Mouse (Mus musculus) ovary, postnatal 14 days (tissue): ENCODE data around the gene Hist2h2ac.
A peak's percentile ranks its signal among the peaks of the same experiment; 100 is the strongest.
"Not testable (repeated sequence)": the region's sequence is repeated elsewhere in the genome, so short reads cannot be mapped to it uniquely, and the experiment has no call there.

Experiments used
- DNase-seq: peaks from one replicate; pipeline ENCODE4 v3.0.0; 2022; ENCODE audit warnings: low spot score

The Hist2h2ac gene

GRCm38 (mm10) chr3:96248141-96249033, 27.7 kb upstream of the Hist2h2ac start:
- DNase-seq: no peak

DNA sequence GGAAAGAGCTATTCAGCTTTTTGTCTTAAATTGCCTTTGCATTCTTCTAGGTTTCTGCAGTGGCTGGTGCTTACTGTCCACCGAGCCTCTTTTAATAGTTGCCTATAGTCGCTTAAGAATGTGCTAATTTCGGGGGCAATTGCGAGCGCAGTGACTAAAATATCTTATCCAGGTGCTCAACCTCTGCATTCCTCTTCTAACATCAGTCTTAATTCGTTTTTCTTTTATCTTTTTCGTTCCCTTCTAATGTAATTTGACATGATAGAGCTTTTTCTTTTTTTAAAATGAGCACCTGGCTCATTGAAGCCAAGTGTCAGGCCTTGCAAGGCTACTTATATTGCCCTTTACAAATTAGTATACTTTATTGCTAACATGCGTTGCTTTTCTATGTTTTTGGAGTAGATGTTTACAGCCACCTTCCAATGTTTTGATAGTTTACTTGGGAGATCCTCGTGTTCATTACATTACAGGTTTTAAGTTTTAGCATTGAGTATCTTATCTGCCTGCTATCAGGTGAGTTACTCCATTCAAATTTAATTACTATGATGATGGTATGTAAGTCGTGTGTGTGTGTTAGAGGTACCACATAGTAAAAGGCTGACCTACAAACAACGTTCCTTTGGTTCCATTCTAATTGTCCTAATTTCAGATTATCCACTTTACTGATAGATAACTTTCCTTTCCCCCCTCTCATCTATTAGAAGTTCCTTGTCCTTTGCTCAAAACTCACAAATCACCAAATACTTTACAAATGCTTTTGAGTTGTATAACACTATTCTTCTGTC, 26.9 kb upstream of the Hist2h2ac start:
- DNase-seq: no peak

GRCm38 (mm10) chr3:96246427-96246856, 25.8 kb upstream of the Hist2h2ac start, which contains the start of gene Hist2h3c1:
Gene Hist2h3c1, plus strand, starts transcription at chr3:96246685.
- DNase-seq: not testable (repeated sequence)

GRCm38 (mm10) chr3:96246018-96246417, 25.3 kb upstream of the Hist2h2ac start:
- DNase-seq: not testable (repeated sequence)

- DNase-seq: peak; percentile 69
Measured at GRCm38 (mm10) chr3:96245003-96245886, 24.6 kb upstream of the Hist2h2ac start, which contains the start of gene Hist2h2aa1. Gene Hist2h2aa1, plus strand, starts transcription at chr3:96245497.

GRCm38 (mm10) chr3:96243921-96244572, 23.4 kb upstream of the Hist2h2ac start:
- no peak for DNase-seq

GRCm38 (mm10) chr3:96240799-96241197, 20.1 kb upstream of the Hist2h2ac start:
- DNase-seq: no peak

DNA sequence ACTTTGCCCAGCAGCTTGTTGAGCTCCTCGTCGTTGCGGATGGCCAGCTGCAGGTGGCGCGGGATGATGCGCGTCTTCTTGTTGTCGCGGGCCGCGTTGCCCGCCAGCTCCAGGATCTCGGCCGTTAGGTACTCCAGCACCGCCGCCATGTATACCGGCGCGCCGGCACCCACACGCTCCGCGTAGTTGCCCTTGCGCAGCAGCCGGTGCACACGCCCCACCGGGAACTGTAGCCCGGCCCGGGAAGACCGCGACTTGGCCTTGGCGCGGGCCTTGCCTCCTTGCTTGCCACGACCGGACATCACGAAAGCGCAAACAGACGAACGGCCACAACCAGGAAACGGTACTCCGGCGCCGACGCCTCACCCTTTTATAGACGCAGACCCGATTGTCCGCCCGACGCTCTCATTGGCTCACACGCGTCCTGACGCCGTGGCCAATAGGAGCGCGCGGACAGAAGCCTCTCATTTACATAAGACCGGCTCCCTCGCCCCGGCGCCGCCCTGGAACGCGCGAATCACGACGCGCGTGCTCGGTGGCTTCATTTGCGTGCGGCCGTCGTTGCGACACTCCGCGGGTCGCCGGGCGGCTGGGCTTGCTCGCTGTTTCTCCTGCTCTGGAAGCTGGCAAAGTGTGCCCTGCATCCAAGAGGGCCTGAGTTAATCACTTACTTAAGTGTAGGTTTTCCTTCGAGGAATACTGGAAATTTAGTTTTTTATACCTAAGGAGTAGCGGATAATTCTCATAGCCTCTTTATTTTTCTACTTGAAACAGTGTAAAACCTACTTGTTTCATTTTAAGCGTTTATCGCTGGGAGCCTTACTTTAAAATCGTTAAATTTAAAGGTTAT, 19.5 kb upstream of the Hist2h2ac start, which contains the start of gene Hist2h2aa2:
TSS of gene Hist2h2aa2 (minus strand) at position 328 of the 850 bp plus-strand sequence.
- peak; percentile 89 for DNase-seq

- DNase-seq: not testable (repeated sequence)
Measured at GRCm38 (mm10) chr3:96238954-96239793, 18.5 kb upstream of the Hist2h2ac start, which contains the start of gene Hist2h3c2. Gene Hist2h3c2, minus strand, starts transcription at chr3:96239127.

- DNase-seq: no peak
Measured at GRCm38 (mm10) chr3:96237904-96238511, 17.3 kb upstream of the Hist2h2ac start.

- no peak for DNase-seq
Measured at GRCm38 (mm10) chr3:96237335-96237903, 16.7 kb upstream of the Hist2h2ac start.

GRCm38 (mm10) chr3:96236834-96237334, 16.2 kb upstream of the Hist2h2ac start:
- no peak for DNase-seq

- no peak for DNase-seq
Measured at GRCm38 (mm10) chr3:96235836-96236235, 15.2 kb upstream of the Hist2h2ac start.

- DNase-seq: no peak
Measured at GRCm38 (mm10) chr3:96234914-96235313, 14.2 kb upstream of the Hist2h2ac start.

DNA sequence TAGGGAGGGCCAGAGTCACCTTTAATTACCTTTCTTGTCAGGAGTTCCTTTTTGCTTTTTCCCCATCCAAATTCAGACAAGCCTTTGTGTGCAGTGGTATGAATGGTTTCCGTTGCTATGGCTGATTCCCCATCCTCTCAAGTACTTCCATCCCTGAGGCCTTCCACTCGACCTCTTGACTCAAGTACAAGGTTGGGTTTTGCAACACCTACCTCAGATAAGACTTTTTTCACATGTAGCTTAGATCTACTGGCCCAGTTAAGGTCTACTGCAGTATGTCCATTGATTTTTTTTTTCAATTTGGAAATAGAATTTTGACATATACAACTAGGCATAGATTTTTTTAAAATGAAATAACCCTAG, 11.1 kb upstream of the Hist2h2ac start:
- no peak for DNase-seq

- DNase-seq: no peak
Measured at GRCm38 (mm10) chr3:96230910-96231757, 10.5 kb upstream of the Hist2h2ac start.

DNA sequence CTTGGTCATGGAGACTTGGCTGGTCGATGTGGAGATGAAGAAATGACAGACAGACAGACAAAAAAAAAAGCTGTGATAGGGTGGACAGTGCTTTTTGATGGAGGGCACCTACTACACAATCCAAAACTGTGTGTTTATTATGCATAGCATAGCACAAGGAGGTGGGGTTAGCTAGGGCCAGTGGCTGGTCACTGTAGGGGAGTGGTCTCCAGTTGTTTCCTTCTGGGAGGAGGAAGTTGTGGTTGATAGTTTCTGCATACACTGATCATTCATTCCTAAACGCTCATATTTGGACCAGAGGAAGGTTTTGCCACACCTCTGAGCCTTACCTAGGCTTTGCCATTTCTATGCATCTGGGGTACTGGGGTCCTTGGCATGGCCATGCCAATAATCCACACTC, 9.7 kb upstream of the Hist2h2ac start:
- DNase-seq: no peak
